Mouse (Mus musculus) CH12.LX (cell line): Measurements from ENCODE around the gene Inppl1.

Experiments
- CTCF ChIP-seq, 2 experiments: IDR thresholded peaks in 1 of 2; conservative IDR thresholded peaks in 1 of 2; 2 replicates each; pipeline ENCODE4 v1.5.1; 2011 to 2012; ENCODE audit warnings: low read depth in 2 of 2, low read length in 2 of 2, improper control_type of control experiment in 1 of 2, inconsistent platforms in 1 of 2, mild to moderate bottlenecking in 1 of 2, moderate library complexity in 1 of 2
- EP300 ChIP-seq: IDR thresholded peaks from 2 replicates; pipeline ENCODE4 v1.6.1; 2011; ENCODE audit warnings: low read length, improper control_type of control experiment
- IRF4 ChIP-seq: IDR thresholded peaks from 2 replicates; pipeline ENCODE4 v1.6.1; 2014; ENCODE audit warnings: low read depth, mild to moderate bottlenecking, inconsistent platforms, low read length, improper control_type of control experiment
- JUN ChIP-seq: IDR thresholded peaks from 2 replicates; pipeline ENCODE4 v1.6.1; 2011; ENCODE audit warnings: low read depth, mild to moderate bottlenecking, low read length, improper control_type of control experiment, moderate library complexity; ENCODE audit not compliant: insufficient read depth
- POLR2A ChIP-seq: IDR thresholded peaks from 2 replicates; pipeline ENCODE4 v1.6.1; 2011; ENCODE audit warnings: low read depth, mild to moderate bottlenecking, improper control_type of control experiment, low read length
- ZMIZ1 ChIP-seq: IDR thresholded peaks from 2 replicates; pipeline ENCODE4 v1.6.1; 2012; ENCODE audit warnings: low read depth, mild to moderate bottlenecking, inconsistent platforms, low read length, improper control_type of control experiment
- ZNF384 ChIP-seq: IDR thresholded peaks from 2 replicates; pipeline ENCODE4 v1.6.1; 2012; ENCODE audit warnings: low read depth, low read length, improper control_type of control experiment, inconsistent platforms

- TF ChIP-seq CTCF (conservative IDR thresholded peaks at IDR 0.05 in 1 of 2, IDR thresholded peaks at IDR 0.05 in 1 of 2; ENCODE audit: low read depth in 2 of 2, low read length in 2 of 2) = peak in 1 of 2 experiments; percentile 48; a peak in 2 of 4 replicates
- TF ChIP-seq ZMIZ1 = no peak
- no peak for TF ChIP-seq POLR2A
- no peak for TF ChIP-seq IRF4
- no peak for TF ChIP-seq EP300
- no peak for TF ChIP-seq ZNF384
- TF ChIP-seq JUN = no peak
Observed at GRCm38 (mm10) chr7:101835457-101836109, 2.4 kb downstream of the Inppl1 start.
